25 mouse cellular contexts compared by ENCODE assay signal in genomic region chr19:30050584-30050983, GRCm38 (mm10). TPM values are rescaled to one million over a fixed set of nuclear protein-coding genes. Genes with fewer than 3 reads are reported as not detected.
DNase-seq lines count a peak whose midpoint lies in the region; ATAC-seq and TF ChIP-seq lines count a peak whose summit lies in the region.
"Had no signal": no experiment of that assay in that cellular context is flagged by ENCODE, and none has a peak within 500 bp of the region (broad histone marks: within the 10 kb centered on the region; RNA-seq: fewer than 3 reads in every experiment).

No protein-coding gene starts in this region.

- 0 out of 2 replicates have a peak overlapping the region, but pooled peaks have one; percentile 3 for H3K27ac ChIP-seq in heart, embryonic 13.5 days (replicated peaks)
- peak overlapping the region; percentile 53 for H3K27ac ChIP-seq in MEL (ENCODE audit: control insufficient read depth, low read depth, low read length)
- H3K27ac ChIP-seq in liver, embryonic 15.5 days (replicated peaks), result peak overlapping the region; percentile 81
- H3K27ac ChIP-seq: gastrocnemius, adult 2 months; hindbrain, embryonic 15.5 days; limb, embryonic 12.5 days; neural tube, embryonic 13.5 days had no signal

- H3K79me2 ChIP-seq in MEL (ENCODE audit: control insufficient read depth, insufficient read depth, low read length, poor library complexity), result peaks cover 28% of the 10 kb centered on the region

- WGBS in heart, embryonic 13.5 days, result 67% methylated on average over 2 of the region's 2 CpGs
- WGBS in liver, embryonic 15.5 days (ENCODE audit: insufficient replicate concordance), result 21% methylated on average over 2 of the region's 2 CpGs

- peaks cover 33% of the 10 kb centered on the region for H3K36me3 ChIP-seq in heart, embryonic 13.5 days
- H3K36me3 ChIP-seq in MEL (ENCODE audit: control insufficient read depth in 1 of 2, insufficient read depth in 2 of 2, low read length in 2 of 2), result peaks cover 13 to 25% of the 10 kb centered on the region in 2 experiments
- H3K36me3 ChIP-seq in liver, embryonic 15.5 days (replicated peaks), result peaks cover 34% of the 10 kb centered on the region
- H3K36me3 ChIP-seq: hindbrain, embryonic 15.5 days had no signal

- no peak for TF ChIP-seq RAD21 in MEL (IDR thresholded peaks at IDR 0.05; ENCODE audit: low read depth, low read length)

- H3K4me3 ChIP-seq in heart, embryonic 13.5 days, result no peak overlapping the region
- H3K4me3 ChIP-seq in MEL (ENCODE audit: control insufficient read depth in 1 of 2, insufficient read depth in 1 of 2, low read depth in 2 of 2, low read length in 2 of 2), result no peak overlapping the region
- H3K4me3 ChIP-seq in liver, embryonic 15.5 days (replicated peaks), result peak overlapping the region; percentile 16; the same call in 1 of the 2 replicates
- H3K4me3 ChIP-seq: gastrocnemius, adult 2 months; hindbrain, embryonic 15.5 days; limb, embryonic 12.5 days; megakaryocyte, embryonic 14.5 days; neural tube, embryonic 13.5 days had no signal

- DNase-seq in heart, postnatal 10 days, result no peak
- peak; percentile 91 for DNase-seq in MEL (ENCODE audit: low read depth, low spot score)
- DNase-seq in lung, postnatal 14 days, result no peak
- DNase-seq in thymus, postnatal 14 days, result no peak
- DNase-seq in layer of hippocampus, adult 9-11 months, result no peak
- DNase-seq: adrenal gland, postnatal 36 days; cerebellum, adult 11-12 months; cerebellum, postnatal 25 days; forebrain, postnatal 0 days; gastrocnemius, adult 2 months; heart, adult 11 months; kidney, adult 18-20 months; kidney, postnatal 14 days; thymus, adult 18-20 months had no signal

- no peak overlapping the region for H3K9ac ChIP-seq in heart, embryonic 13.5 days
- no peak overlapping the region; the same call in 1 of the 2 replicates for H3K9ac ChIP-seq in MEL (ENCODE audit: control insufficient read depth, low read depth, low read length, poor library complexity, severe bottlenecking)
- 0 out of 2 replicates have a peak overlapping the region, but pooled peaks have one; percentile 29 for H3K9ac ChIP-seq in liver, embryonic 15.5 days
- H3K9ac ChIP-seq: forebrain, postnatal 0 days; hindbrain, embryonic 15.5 days; limb, embryonic 12.5 days; neural tube, embryonic 13.5 days had no signal

- intact Hi-C loops in heart, postnatal 10 days (cut with DNase I), result no loop called here

- no peak for TF ChIP-seq POLR2A in MEL (IDR thresholded peaks at IDR 0.05; ENCODE audit: control insufficient read depth in 1 of 2, insufficient read depth in 1 of 2, low read depth in 1 of 2, low read length in 2 of 2, poor library complexity in 1 of 2)

- H3K27me3 ChIP-seq in heart, embryonic 13.5 days (replicated peaks), result no peaks in the 10 kb centered on the region
- H3K27me3 ChIP-seq in MEL (ENCODE audit: control insufficient read depth in 1 of 2, insufficient read depth in 2 of 2, low read length in 2 of 2), result no peaks in the 10 kb centered on the region
- H3K27me3 ChIP-seq in liver, embryonic 15.5 days, result no peaks in the 10 kb centered on the region
- H3K27me3 ChIP-seq: hindbrain, embryonic 15.5 days; limb, embryonic 12.5 days; megakaryocyte, embryonic 14.5 days; neural tube, embryonic 13.5 days had no signal

- no peak for TF ChIP-seq CTCF in MEL (IDR thresholded peaks at IDR 0.05 in 2 of 3, conservative IDR thresholded peaks at IDR 0.05 in 1 of 3; ENCODE audit: control insufficient read depth in 1 of 3, insufficient read depth in 1 of 3, low read depth in 2 of 3, low read length in 3 of 3, poor library complexity in 1 of 3, severe bottlenecking in 1 of 3)

- H3K4me2 ChIP-seq in heart, embryonic 13.5 days, result no peak overlapping the region
- H3K4me2 ChIP-seq in liver, embryonic 15.5 days, result peak overlapping the region; percentile 51
- H3K4me2 ChIP-seq: hindbrain, embryonic 15.5 days; limb, embryonic 12.5 days; neural tube, embryonic 13.5 days had no signal

- no peak for ATAC-seq in heart, embryonic 13.5 days (ENCODE audit: extremely low read depth, insufficient number of reproducible peaks, low FRiP score, low TSS enrichment)
- ATAC-seq in erythroblast, adult 5-6 weeks (replicated peaks; ENCODE audit: low FRiP score, poor library complexity, severe bottlenecking), result peak; percentile 68
- ATAC-seq in liver, embryonic 15.5 days (ENCODE audit: insufficient read depth), result peak; percentile 93
- ATAC-seq: forebrain, postnatal 0 days had no signal

- peaks cover 17% of the 10 kb centered on the region for H3K4me1 ChIP-seq in heart, embryonic 13.5 days
- H3K4me1 ChIP-seq in MEL (ENCODE audit: control insufficient read depth in 1 of 2, insufficient read depth in 2 of 2, low read length in 2 of 2), result peaks cover 7 to 18% of the 10 kb centered on the region in 2 experiments
- H3K4me1 ChIP-seq in liver, embryonic 15.5 days (replicated peaks), result peaks cover 38% of the 10 kb centered on the region
- H3K4me1 ChIP-seq: hindbrain, embryonic 15.5 days; limb, embryonic 12.5 days; neural tube, embryonic 13.5 days had no signal

- peaks cover 6% of the 10 kb centered on the region for H3K9me3 ChIP-seq in heart, embryonic 13.5 days
- no peaks in the 10 kb centered on the region for H3K9me3 ChIP-seq in MEL (replicated peaks; ENCODE audit: insufficient read depth, low read length)
- no peaks in the 10 kb centered on the region for H3K9me3 ChIP-seq in liver, embryonic 15.5 days (replicated peaks)
- H3K9me3 ChIP-seq: hindbrain, embryonic 15.5 days; limb, embryonic 12.5 days; neural tube, embryonic 13.5 days had no signal

- peak; percentile 86 to 87 for TF ChIP-seq EP300 in MEL (IDR thresholded peaks at IDR 0.05; ENCODE audit: low read depth in 1 of 2, low read length in 2 of 2)

TF ChIP-seq in MEL, 35 proteins besides CTCF, POLR2A, EP300 and RAD21 (continues in another document):
- TF ChIP-seq ZC3H11A (IDR thresholded peaks at IDR 0.05; ENCODE audit: low read depth, low read length) (no peak), USF1 (IDR thresholded peaks at IDR 0.05; ENCODE audit: low read depth, low read length) (no peak), MAX (IDR thresholded peaks at IDR 0.05; ENCODE audit: low read length) (0 out of 2 replicates have a peak, but pooled peaks have one; percentile 34), GABPA (IDR thresholded peaks at IDR 0.05; ENCODE audit: low read depth, low read length) (no peak), ZKSCAN1 (IDR thresholded peaks at IDR 0.05; ENCODE audit: low read depth, low read length) (no peak), TBP (IDR thresholded peaks at IDR 0.05; ENCODE audit: low read depth, low read length) (no peak), CHD1 (IDR thresholded peaks at IDR 0.05; ENCODE audit: low read depth, low read length) (no peak), RCOR1 (IDR thresholded peaks at IDR 0.05; ENCODE audit: low read depth, low read length) (peak; percentile 7; the same call in 1 of the 2 replicates), SIN3A (IDR thresholded peaks at IDR 0.05; ENCODE audit: low read length) (peak; percentile 55; the same call in 1 of the 2 replicates), HCFC1 (IDR thresholded peaks at IDR 0.05; ENCODE audit: low read depth, low read length) (no peak), TCF12 (IDR thresholded peaks at IDR 0.05; ENCODE audit: low read depth, low read length) (peak; percentile 85), ETS1 (IDR thresholded peaks at IDR 0.05; ENCODE audit: low read depth, low read length) (peak; percentile 58; the same call in 1 of the 2 replicates), ZNF384 (IDR thresholded peaks at IDR 0.05; ENCODE audit: low read depth, low read length) (no peak), POLR2AphosphoS5 (IDR thresholded peaks at IDR 0.05; ENCODE audit: borderline replicate concordance, low read depth, low read length) (no peak), NRF1 (IDR thresholded peaks at IDR 0.05; ENCODE audit: insufficient read depth, low read depth, low read length, poor library complexity, severe bottlenecking) (no peak), E2F4 (IDR thresholded peaks at IDR 0.05; ENCODE audit: borderline replicate concordance, low read depth, low read length) (no peak), MAZ (IDR thresholded peaks at IDR 0.05; ENCODE audit: low read depth, low read length) (0 out of 2 replicates have a peak, but pooled peaks have one; percentile 32), GATA1 (IDR thresholded peaks at IDR 0.05; ENCODE audit: low read depth, low read length) (peak; percentile 90), ELF1 (IDR thresholded peaks at IDR 0.05; ENCODE audit: low read depth, low read length) (no peak), MYC (IDR thresholded peaks at IDR 0.05; ENCODE audit: low read depth, low read length) (no peak), NELFE (IDR thresholded peaks at IDR 0.05; ENCODE audit: low read depth, low read length) (no peak), ZMIZ1 (IDR thresholded peaks at IDR 0.05; ENCODE audit: low read depth, low read length) (no peak), MYB (IDR thresholded peaks at IDR 0.05; ENCODE audit: low read depth, low read length) (no peak), TAL1 (IDR thresholded peaks at IDR 0.05; ENCODE audit: low read length) (peak; percentile 80), MAFK (IDR thresholded peaks at IDR 0.05; ENCODE audit: borderline replicate concordance, low read depth, low read length) (0 out of 2 replicates have a peak, but pooled peaks have one; percentile 14), SMC3 (IDR thresholded peaks at IDR 0.05; ENCODE audit: low read depth, low read length) (no peak)

RNA-seq across cellular contexts. Expression of gene Uhrf2, which starts 20.3 kb away (rescaled TPM):
- 45.0 and 45.4 TPM in 2 replicates for polyA plus RNA-seq in heart, embryonic 13.5 days (2015; fragmentation: Nextera tagmentation; extraction: Ambion mirVana)
- total RNA-seq in heart, postnatal 10 days (2021), result 10 to 100 TPM; 28.0 to 28.6 TPM
- total RNA-seq in MEL (2012; rRNA removed), result 18.0 and 19.8 TPM in 2 replicates
- polyA plus RNA-seq in MEL (2012; ENCODE audit: insufficient read depth in 1 of 2, insufficient read length in 2 of 2, low read depth in 1 of 2, low replicate concordance in 2 of 2, missing spikeins in 1 of 2), result 10 to 100 TPM in 1 of 2 experiments, not detected in 1; 19.0 TPM
- total RNA-seq in erythroblast, adult 5-6 weeks (2015; ENCODE audit: low replicate concordance), result 69.0 and 73.2 TPM in 2 replicates
- 54.1 and 67.5 TPM in 2 replicates for total RNA-seq in erythroblast, adult 5-6 weeks (2017; ENCODE audit: low replicate concordance)
- 29.7 and 31.2 TPM in 2 replicates for polyA plus RNA-seq in liver, embryonic 15.5 days (2015; fragmentation: Nextera tagmentation; extraction: Ambion mirVana)

RNA-seq across cellular contexts. Expression of gene Trpd52l3, which starts 47.0 kb away (rescaled TPM):
- polyA plus RNA-seq in heart, embryonic 13.5 days (2015; fragmentation: Nextera tagmentation; extraction: Ambion mirVana), result not detected in 2 replicates
- total RNA-seq in heart, postnatal 10 days (2021), result not detected
- total RNA-seq in MEL (2012; rRNA removed), result not detected in 2 replicates
- not detected for polyA plus RNA-seq in MEL (2012; ENCODE audit: insufficient read depth in 1 of 2, insufficient read length in 2 of 2, low read depth in 1 of 2, low replicate concordance in 2 of 2, missing spikeins in 1 of 2)
- total RNA-seq in erythroblast, adult 5-6 weeks (2015; ENCODE audit: low replicate concordance), result not detected in 2 replicates
- total RNA-seq in erythroblast, adult 5-6 weeks (2017; ENCODE audit: low replicate concordance), result not detected in 2 replicates
- not detected in 2 replicates for polyA plus RNA-seq in liver, embryonic 15.5 days (2015; fragmentation: Nextera tagmentation; extraction: Ambion mirVana)
- total RNA-seq: adrenal gland, postnatal 36 days; forebrain, postnatal 0 days; gastrocnemius, adult 2 months; layer of hippocampus, postnatal 10 days had no signal
- polyA plus RNA-seq: embryonic facial prominence, embryonic 11.5 days; forebrain, postnatal 0 days; heart, postnatal 0 days; hindbrain, embryonic 15.5 days; limb, embryonic 12.5 days; lung, embryonic 16.5 days; neural tube, embryonic 13.5 days had no signal

Comparison
In these comparisons a context has a peak if more than half of its experiments do, and no peak if none do; other contexts are left out.
1. H3K27ac ChIP-seq: peak in every context shown above with its lines; median percentile 81 in liver, embryonic 15.5 days; 53 in MEL; 3 in heart, embryonic 13.5 days.